Mouse (Mus musculus): ENCODE results near the gene Adra2c. TPM values are rescaled to one million over a fixed set of nuclear protein-coding genes. Genes with fewer than 3 reads are reported as not detected.

Gene Adra2c
- polyA plus RNA-seq (2015; fragmentation: Nextera tagmentation; extraction: Ambion mirVana): 0.17 and 0.19 TPM in 2 replicates

DNA sequence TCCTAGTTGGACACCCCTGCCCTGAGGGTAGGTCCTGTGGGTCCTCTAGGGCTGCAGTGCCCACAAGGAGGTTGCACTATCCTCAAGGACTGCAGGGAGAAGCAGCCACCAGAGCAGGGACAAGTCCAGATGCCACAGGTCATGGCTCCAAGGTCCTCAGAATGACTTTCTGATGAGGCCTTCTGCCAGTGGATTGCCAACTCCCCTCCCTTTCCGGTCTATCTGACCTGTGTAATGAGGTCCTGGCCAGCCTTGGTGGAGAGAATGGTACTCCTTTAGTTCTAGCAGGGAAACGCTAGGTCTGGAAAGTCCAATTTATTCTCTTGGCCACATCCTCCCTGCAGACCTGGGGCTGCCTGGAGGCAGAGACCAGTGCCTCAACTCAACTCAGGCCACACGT lies at the start of gene Adra2c:
Gene Adra2c, plus strand, starts transcription at position 301 of the 400 bp plus-strand sequence.
- ATAC-seq (ENCODE audit: insufficient number of reproducible peaks, insufficient read depth, low FRiP score, low TSS enrichment, low read depth): no peak
- no peaks in the 10 kb centered on the region for H3K36me3 ChIP-seq
- peak within 1 kb of the TSS; percentile 57 for H3K4me3 ChIP-seq
- 33% methylated on average over 3 of the region's 3 CpGs for WGBS
- no peak within 1 kb of the TSS for H3K27ac ChIP-seq
- peak within 1 kb of the TSS; percentile 57 for H3K9ac ChIP-seq
- H3K4me2 ChIP-seq: peak within 1 kb of the TSS; percentile 99
- H3K4me1 ChIP-seq: peaks cover 25% of the 10 kb centered on the region
- H3K9me3 ChIP-seq: no peaks in the 10 kb centered on the region
- H3K27me3 ChIP-seq: peaks cover 87% of the 10 kb centered on the region

GRCm38 (mm10) chr5:35233142-35233541 lies 45.0 kb upstream of the Adra2c start:
- Histone ChIP-seq H3K36me3 (no peaks in the 10 kb centered on the region), H3K4me2 (no peak overlapping the region), H3K9ac (no peak overlapping the region), H3K27me3 (no peaks in the 10 kb centered on the region), H3K4me1 (no peaks in the 10 kb centered on the region; the same call in 1 of the 2 replicates), H3K9me3 (no peaks in the 10 kb centered on the region), H3K4me3 (no peak overlapping the region), H3K27ac (no peak overlapping the region)
- 70% methylated on average over 4 of the region's 4 CpGs for WGBS
- ATAC-seq (ENCODE audit: insufficient number of reproducible peaks, insufficient read depth, low FRiP score, low TSS enrichment, low read depth): no peak

DNA sequence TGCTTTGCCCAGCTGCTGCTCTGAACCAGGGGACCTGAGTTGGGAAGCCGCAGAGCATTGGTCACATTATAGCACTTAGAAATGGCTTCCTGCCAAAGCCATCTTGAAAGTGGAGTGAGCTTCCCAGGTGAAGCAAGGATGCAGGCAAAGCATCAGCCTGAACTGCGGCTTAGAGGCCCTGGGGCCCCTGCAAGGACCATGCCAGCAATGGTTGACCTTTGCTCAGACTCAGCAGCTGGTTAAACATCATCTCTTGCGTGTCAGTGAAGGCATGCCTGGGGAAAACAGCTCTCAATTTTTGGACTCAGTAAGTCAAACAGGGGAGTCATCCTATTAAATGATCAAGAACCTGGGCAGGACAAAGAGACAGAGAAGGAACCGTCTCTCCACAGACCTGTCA lies 40.4 kb upstream of the Adra2c start:
- Histone ChIP-seq H3K4me1 (no peaks in the 10 kb centered on the region), H3K36me3 (no peaks in the 10 kb centered on the region), H3K9ac (no peak overlapping the region), H3K27me3 (no peaks in the 10 kb centered on the region), H3K27ac (no peak overlapping the region), H3K9me3 (peaks cover 7% of the 10 kb centered on the region; the same call in 1 of the 2 replicates), H3K4me2 (no peak overlapping the region), H3K4me3 (no peak overlapping the region)
- WGBS: 76% methylated on average over 4 of the region's 4 CpGs
- no peak for ATAC-seq (ENCODE audit: insufficient number of reproducible peaks, insufficient read depth, low FRiP score, low TSS enrichment, low read depth)

GRCm38 (mm10) chr5:35238627-35239026 lies 39.5 kb upstream of the Adra2c start:
- H3K9me3 ChIP-seq: peaks cover 7% of the 10 kb centered on the region; the same call in 1 of the 2 replicates
- ATAC-seq (ENCODE audit: insufficient number of reproducible peaks, insufficient read depth, low FRiP score, low TSS enrichment, low read depth): no peak
- no peak overlapping the region for H3K4me3 ChIP-seq
- H3K4me1 ChIP-seq: no peaks in the 10 kb centered on the region
- 83% methylated on average over 2 of the region's 2 CpGs for WGBS
- no peak overlapping the region for H3K4me2 ChIP-seq
- H3K27ac ChIP-seq: no peak overlapping the region
- no peaks in the 10 kb centered on the region for H3K27me3 ChIP-seq
- H3K36me3 ChIP-seq: no peaks in the 10 kb centered on the region
- H3K9ac ChIP-seq: no peak overlapping the region

GRCm38 (mm10) chr5:35241556-35241955 lies 36.6 kb upstream of the Adra2c start:
- no peak overlapping the region for H3K4me2 ChIP-seq
- 0 out of 2 replicates have a peak, but pooled peaks cover 4% of the 10 kb centered on the region for H3K4me1 ChIP-seq
- H3K9me3 ChIP-seq: peaks cover 7% of the 10 kb centered on the region; the same call in 1 of the 2 replicates
- no peaks in the 10 kb centered on the region for H3K27me3 ChIP-seq
- no peak overlapping the region for H3K9ac ChIP-seq
- ATAC-seq (ENCODE audit: insufficient number of reproducible peaks, insufficient read depth, low FRiP score, low TSS enrichment, low read depth): no peak
- no peaks in the 10 kb centered on the region for H3K36me3 ChIP-seq
- WGBS: 74% methylated on average over 3 of the region's 3 CpGs
- H3K27ac ChIP-seq: no peak overlapping the region
- H3K4me3 ChIP-seq: no peak overlapping the region

DNA sequence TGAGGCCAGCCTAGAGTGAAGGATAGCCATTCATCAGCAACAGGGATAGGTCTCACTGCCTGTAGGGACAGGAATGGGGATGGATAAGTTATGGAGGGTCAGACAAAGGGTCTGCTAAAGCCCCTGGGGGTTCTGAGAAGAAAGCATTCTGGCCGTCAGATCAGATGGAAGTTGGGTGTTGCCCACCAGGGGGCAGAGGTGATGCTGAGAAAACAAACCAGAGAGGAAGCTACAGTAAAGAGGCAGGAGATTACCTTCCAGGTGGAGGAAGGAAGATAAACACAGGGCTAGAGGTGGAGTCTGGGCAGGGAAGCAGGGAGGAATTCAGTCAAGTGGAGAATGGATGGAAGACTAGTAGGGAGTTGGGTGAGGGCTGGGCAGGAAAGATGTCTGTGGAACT lies 33.9 kb upstream of the Adra2c start:
- ATAC-seq (ENCODE audit: insufficient number of reproducible peaks, insufficient read depth, low FRiP score, low TSS enrichment, low read depth): no peak
- no peaks in the 10 kb centered on the region for H3K36me3 ChIP-seq
- H3K4me3 ChIP-seq: no peak overlapping the region
- WGBS: 0% methylated on average over 1 of the region's 1 CpGs
- peaks cover 7% of the 10 kb centered on the region; the same call in 1 of the 2 replicates for H3K9me3 ChIP-seq
- H3K4me2 ChIP-seq: no peak overlapping the region
- no peaks in the 10 kb centered on the region for H3K27me3 ChIP-seq
- no peak overlapping the region for H3K9ac ChIP-seq
- H3K27ac ChIP-seq: no peak overlapping the region
- 0 out of 2 replicates have a peak, but pooled peaks cover 4% of the 10 kb centered on the region for H3K4me1 ChIP-seq

DNA sequence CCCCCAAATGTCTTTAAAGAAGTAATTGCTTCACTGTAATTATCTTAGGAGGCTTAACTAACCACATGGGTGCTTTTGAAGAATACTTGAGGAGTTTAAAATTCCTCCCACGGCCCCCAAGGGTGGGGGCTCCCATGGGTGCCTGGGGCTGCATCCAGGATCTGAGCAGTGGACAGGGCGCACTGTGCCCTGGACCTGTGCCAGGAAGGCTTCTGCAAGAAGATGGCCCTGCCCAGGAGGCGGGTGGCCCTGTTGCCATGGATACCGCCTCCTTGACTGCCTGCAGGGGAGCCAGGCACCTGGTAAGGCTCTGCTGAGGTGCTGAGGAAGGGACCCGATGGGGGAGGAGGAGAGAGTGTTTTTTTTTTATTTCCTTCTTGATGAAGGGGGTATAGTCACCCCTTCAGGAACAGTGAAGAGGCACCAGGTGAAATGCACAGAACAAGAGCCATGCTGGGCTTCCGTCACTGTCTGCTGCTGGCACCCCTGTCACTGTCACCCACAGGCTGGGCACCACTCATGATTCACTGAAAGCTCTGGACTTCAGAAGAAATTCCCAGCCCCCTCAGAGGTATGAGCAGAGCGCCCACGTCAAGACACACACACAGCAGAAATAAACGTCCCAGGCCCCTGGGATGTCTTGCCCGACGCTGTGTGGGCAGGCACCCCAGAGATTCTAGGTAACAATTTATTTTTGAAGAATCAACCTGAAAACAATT lies 32.4 kb upstream of the Adra2c start:
- Histone ChIP-seq H3K9me3 (peaks cover 7% of the 10 kb centered on the region; the same call in 1 of the 2 replicates), H3K27me3 (no peaks in the 10 kb centered on the region), H3K4me3 (no peak overlapping the region), H3K4me1 (0 out of 2 replicates have a peak, but pooled peaks cover 4% of the 10 kb centered on the region), H3K4me2 (no peak overlapping the region), H3K9ac (no peak overlapping the region), H3K27ac (no peak overlapping the region), H3K36me3 (no peaks in the 10 kb centered on the region)
- 38% methylated on average over 11 of the region's 11 CpGs for WGBS
- no peak for ATAC-seq (ENCODE audit: insufficient number of reproducible peaks, insufficient read depth, low FRiP score, low TSS enrichment, low read depth)

- Histone ChIP-seq H3K27ac (no peak overlapping the region), H3K36me3 (no peaks in the 10 kb centered on the region), H3K27me3 (no peaks in the 10 kb centered on the region), H3K4me2 (no peak overlapping the region), H3K9ac (no peak overlapping the region), H3K4me3 (no peak overlapping the region), H3K9me3 (no peaks in the 10 kb centered on the region), H3K4me1 (no peaks in the 10 kb centered on the region)
- WGBS: 59% methylated on average over 5 of the region's 5 CpGs
- ATAC-seq (ENCODE audit: insufficient number of reproducible peaks, insufficient read depth, low FRiP score, low TSS enrichment, low read depth): no peak
Observed at GRCm38 (mm10) chr5:35254964-35255716, 23.0 kb upstream of the Adra2c start.

DNA sequence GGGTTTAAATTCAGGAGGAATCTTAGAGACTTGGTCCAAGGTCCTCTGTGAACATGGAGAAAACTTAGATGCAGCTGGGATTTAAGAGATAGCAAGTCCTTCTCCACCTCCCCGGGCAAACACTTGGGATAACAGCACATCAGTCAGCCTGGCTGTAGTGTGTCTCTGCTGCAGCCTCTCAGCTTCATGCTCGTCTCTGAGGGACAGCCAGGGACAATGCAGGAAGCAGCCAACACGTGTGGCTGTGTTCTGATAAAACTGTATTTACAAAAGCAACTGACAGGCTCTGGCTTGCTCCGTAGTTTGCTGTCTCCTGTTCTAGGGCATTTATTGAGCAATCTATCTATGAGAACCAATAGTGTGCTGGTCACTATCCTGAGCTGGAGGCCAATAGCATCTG lies 14.4 kb upstream of the Adra2c start:
- Histone ChIP-seq H3K27me3 (peaks cover 13% of the 10 kb centered on the region; the same call in 1 of the 2 replicates), H3K9ac (no peak overlapping the region), H3K27ac (no peak overlapping the region), H3K4me1 (no peaks in the 10 kb centered on the region), H3K36me3 (no peaks in the 10 kb centered on the region), H3K4me2 (no peak overlapping the region), H3K4me3 (no peak overlapping the region), H3K9me3 (no peaks in the 10 kb centered on the region)
- no peak for ATAC-seq (ENCODE audit: insufficient number of reproducible peaks, insufficient read depth, low FRiP score, low TSS enrichment, low read depth)
- WGBS: 58% methylated on average over 4 of the region's 4 CpGs

GRCm38 (mm10) chr5:35267486-35267885 lies 10.6 kb upstream of the Adra2c start:
- H3K4me3 ChIP-seq: no peak overlapping the region
- H3K9ac ChIP-seq: no peak overlapping the region
- H3K27me3 ChIP-seq: peaks cover 13% of the 10 kb centered on the region
- no peak overlapping the region for H3K4me2 ChIP-seq
- ATAC-seq (ENCODE audit: insufficient number of reproducible peaks, insufficient read depth, low FRiP score, low TSS enrichment, low read depth): no peak
- H3K27ac ChIP-seq: no peak overlapping the region
- H3K4me1 ChIP-seq: no peaks in the 10 kb centered on the region
- H3K36me3 ChIP-seq: no peaks in the 10 kb centered on the region
- 55% methylated on average over 7 of the region's 7 CpGs for WGBS
- H3K9me3 ChIP-seq: no peaks in the 10 kb centered on the region

DNA sequence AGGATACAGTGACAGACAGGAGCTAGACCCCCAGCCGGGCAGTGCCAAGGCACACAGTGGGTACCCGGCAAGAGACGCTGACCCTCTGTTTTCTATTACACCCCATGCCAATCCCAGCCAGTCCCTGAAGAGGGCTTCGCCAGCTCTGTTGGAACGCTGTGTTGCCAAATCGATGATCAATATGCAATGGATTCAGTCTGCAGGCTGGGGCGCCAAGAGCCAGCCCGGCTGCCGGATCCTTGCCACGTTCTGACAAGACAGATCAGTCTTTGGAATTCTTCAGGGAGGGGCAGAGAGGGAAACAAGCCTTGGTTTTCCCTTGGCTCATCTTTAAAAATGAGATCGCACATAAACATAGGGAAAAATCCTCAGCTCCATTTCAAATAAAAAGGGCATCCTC lies 2.8 kb upstream of the Adra2c start:
- Histone ChIP-seq H3K27ac (no peak overlapping the region), H3K4me1 (peaks cover 20% of the 10 kb centered on the region), H3K27me3 (peaks cover 60% of the 10 kb centered on the region), H3K4me2 (no peak overlapping the region), H3K4me3 (no peak overlapping the region), H3K9me3 (no peaks in the 10 kb centered on the region), H3K9ac (no peak overlapping the region), H3K36me3 (no peaks in the 10 kb centered on the region)
- 70% methylated on average over 11 of the region's 11 CpGs for WGBS
- no peak for ATAC-seq (ENCODE audit: insufficient number of reproducible peaks, insufficient read depth, low FRiP score, low TSS enrichment, low read depth)

Data from embryonic facial prominence, embryonic 13.5 days (tissue).